Mouse (Mus musculus) stomach, embryonic 15.5 days (tissue): Measurements from ENCODE around the gene Plcb1. TPM values are rescaled to one million over a fixed set of nuclear protein-coding genes. Genes with fewer than 3 reads are reported as not detected.

Experiments used
- ATAC-seq: fragments of 200-750 bp; cut with Nextera tagmentation; 2 replicates; pipeline ENCODE4 v1.8.0; 2017; ENCODE audit warnings: low read depth, moderate number of reproducible peaks, moderate TSS enrichment; ENCODE audit not compliant: insufficient read depth, low FRiP score
- H3K27ac ChIP-seq: fragments of 300-500 bp; sonication (generic); 2 replicates; pipeline ENCODE4 v1.5.1; 2015; ENCODE audit warnings: mild to moderate bottlenecking, inconsistent platforms
- H3K27me3 ChIP-seq: fragments of 300-500 bp; sonication (generic); replicated peaks from 2 replicates; pipeline ENCODE4 v1.6.1; 2015; ENCODE audit warnings: inconsistent platforms
- H3K36me3 ChIP-seq: fragments of 300-500 bp; sonication (generic); 2 replicates; pipeline ENCODE4 v1.6.1; 2015; ENCODE audit warnings: inconsistent platforms
- H3K4me1 ChIP-seq: fragments of 300-500 bp; sonication (generic); 2 replicates; pipeline ENCODE4 v1.6.1; 2015; ENCODE audit warnings: inconsistent platforms
- H3K4me2 ChIP-seq: fragments of 300-500 bp; sonication (generic); 2 replicates; pipeline ENCODE4 v1.6.1; 2015; ENCODE audit warnings: mild to moderate bottlenecking, inconsistent platforms
- H3K4me3 ChIP-seq: fragments of 300-500 bp; sonication (generic); replicated peaks from 2 replicates; pipeline ENCODE4 v1.5.1; 2015; ENCODE audit warnings: inconsistent platforms
- H3K9ac ChIP-seq: fragments of 300-500 bp; sonication (generic); 2 replicates; pipeline ENCODE4 v1.6.1; 2015; ENCODE audit warnings: inconsistent platforms
- H3K9me3 ChIP-seq: fragments of 300-500 bp; sonication (generic); 2 replicates; pipeline ENCODE4 v1.6.1; 2016; ENCODE audit warnings: inconsistent platforms
- WGBS: fragments of 180-500 bp; shearing (Covaris S2); methylation state at CpG from one replicate; pipeline ENCODE4 v1.1.7; 2015; 5-methylcytosine and 5-hydroxymethylcytosine counted together
- polyA plus RNA-seq: library from polyadenylated mRNA; unstranded; fragments of >200 nt; fragmentation: Nextera tagmentation; extraction: Ambion mirVana; gene quantifications from 2 replicates; pipeline ENCODE4 v1.2.1, GENCODE M21; 2015

Gene Plcb1
- polyA plus RNA-seq, 1 experiment from 2014 or later, result 16.4 TPM

- H3K4me1 ChIP-seq, result no peaks in the 10 kb centered on the region
- WGBS, result 85% methylated on average over 3 of the region's 3 CpGs
- ATAC-seq, result no peak
- H3K9me3 ChIP-seq, result no peaks in the 10 kb centered on the region
- no peaks in the 10 kb centered on the region for H3K27me3 ChIP-seq
- no peak overlapping the region for H3K4me3 ChIP-seq
- no peak overlapping the region for H3K4me2 ChIP-seq
- H3K27ac ChIP-seq, result no peak overlapping the region
- no peaks in the 10 kb centered on the region for H3K36me3 ChIP-seq
- no peak overlapping the region for H3K9ac ChIP-seq
Observed at GRCm38 (mm10) chr2:135251821-135252315, 466.0 kb downstream of the Plcb1 start.

- WGBS, result 79% methylated on average over 3 of the region's 3 CpGs
- Histone ChIP-seq H3K9ac (no peak overlapping the region), H3K27ac (no peak overlapping the region), H3K4me3 (no peak overlapping the region), H3K4me2 (no peak overlapping the region), H3K36me3 (no peaks in the 10 kb centered on the region), H3K9me3 (no peaks in the 10 kb centered on the region), H3K27me3 (no peaks in the 10 kb centered on the region), H3K4me1 (no peaks in the 10 kb centered on the region)
- no peak for ATAC-seq
Observed at GRCm38 (mm10) chr2:135259136-135259535, 473.3 kb downstream of the Plcb1 start.

- no peaks in the 10 kb centered on the region for H3K27me3 ChIP-seq
- ATAC-seq, result no peak
- 61% methylated on average over 2 of the region's 2 CpGs for WGBS
- no peaks in the 10 kb centered on the region for H3K9me3 ChIP-seq
- H3K27ac ChIP-seq, result no peak overlapping the region
- H3K4me2 ChIP-seq, result no peak overlapping the region
- H3K9ac ChIP-seq, result no peak overlapping the region
- H3K36me3 ChIP-seq, result no peaks in the 10 kb centered on the region
- H3K4me3 ChIP-seq, result no peak overlapping the region
- no peaks in the 10 kb centered on the region for H3K4me1 ChIP-seq
Observed at GRCm38 (mm10) chr2:135263943-135264342, 478.1 kb downstream of the Plcb1 start.

- no peak for ATAC-seq
- no peaks in the 10 kb centered on the region for H3K27me3 ChIP-seq
- no peak overlapping the region for H3K9ac ChIP-seq
- H3K4me2 ChIP-seq, result no peak overlapping the region
- H3K9me3 ChIP-seq, result no peaks in the 10 kb centered on the region
- H3K4me1 ChIP-seq, result no peaks in the 10 kb centered on the region
- no peak overlapping the region for H3K27ac ChIP-seq
- no peaks in the 10 kb centered on the region for H3K36me3 ChIP-seq
- WGBS, result 57% methylated on average over 5 of the region's 5 CpGs
- no peak overlapping the region for H3K4me3 ChIP-seq
Observed at GRCm38 (mm10) chr2:135274949-135275348, 489.1 kb downstream of the Plcb1 start.

- Histone ChIP-seq H3K27me3 (no peaks in the 10 kb centered on the region), H3K36me3 (no peaks in the 10 kb centered on the region), H3K4me1 (no peaks in the 10 kb centered on the region), H3K9me3 (no peaks in the 10 kb centered on the region), H3K27ac (no peak overlapping the region), H3K9ac (no peak overlapping the region), H3K4me3 (no peak overlapping the region), H3K4me2 (no peak overlapping the region)
- WGBS, result 48% methylated on average over 3 of the region's 3 CpGs
- ATAC-seq, result no peak
Observed at GRCm38 (mm10) chr2:135278506-135278905, 492.6 kb downstream of the Plcb1 start.

DNA sequence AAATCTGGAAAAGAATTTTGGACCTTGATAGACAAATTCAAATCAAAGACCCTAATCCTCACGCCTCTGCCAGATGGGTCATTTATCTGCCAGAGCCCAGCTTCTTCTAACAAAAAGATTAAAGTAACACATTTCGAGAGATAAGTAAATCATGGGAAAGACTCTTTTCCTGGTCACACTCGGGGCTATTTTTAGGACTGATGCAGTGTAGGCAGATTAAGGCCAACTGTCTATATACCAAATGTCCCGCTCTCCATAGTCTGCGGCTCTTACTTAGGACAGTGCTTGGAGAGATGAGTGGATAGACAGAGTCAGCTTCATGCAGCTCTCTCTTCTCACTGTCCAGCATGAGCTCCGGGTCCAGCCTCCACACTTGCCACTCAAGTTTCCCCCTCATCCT is 493.2 kb downstream of the Plcb1 start:
- 52% methylated on average over 6 of the region's 6 CpGs for WGBS
- Histone ChIP-seq H3K9ac (no peak overlapping the region), H3K4me3 (no peak overlapping the region), H3K36me3 (no peaks in the 10 kb centered on the region), H3K4me1 (no peaks in the 10 kb centered on the region), H3K27ac (no peak overlapping the region), H3K4me2 (no peak overlapping the region), H3K9me3 (no peaks in the 10 kb centered on the region), H3K27me3 (no peaks in the 10 kb centered on the region)
- no peak for ATAC-seq

DNA sequence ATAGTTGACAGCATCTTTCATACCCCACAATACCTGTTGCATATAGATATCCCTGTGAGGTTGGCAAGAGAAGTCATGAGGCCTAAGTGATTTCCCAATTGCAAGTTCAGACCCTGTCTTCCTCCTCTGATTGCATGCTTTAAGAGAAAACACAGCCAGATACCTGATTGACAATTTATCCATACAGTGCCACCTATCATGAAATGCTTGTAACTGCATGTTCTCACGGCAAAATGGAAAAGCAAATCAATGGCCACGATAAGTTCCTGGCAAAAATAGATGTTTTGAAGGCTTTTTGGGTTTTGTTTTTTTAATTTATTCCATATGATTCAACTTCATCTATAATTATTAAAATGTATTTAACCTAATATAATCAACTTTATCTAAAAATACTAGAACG is 497.9 kb downstream of the Plcb1 start:
- Histone ChIP-seq H3K9ac (no peak overlapping the region), H3K4me3 (no peak overlapping the region), H3K4me2 (no peak overlapping the region), H3K27ac (no peak overlapping the region), H3K36me3 (no peaks in the 10 kb centered on the region), H3K9me3 (no peaks in the 10 kb centered on the region), H3K27me3 (no peaks in the 10 kb centered on the region), H3K4me1 (no peaks in the 10 kb centered on the region)
- WGBS, result 67% methylated on average over 3 of the region's 3 CpGs
- no peak for ATAC-seq

DNA sequence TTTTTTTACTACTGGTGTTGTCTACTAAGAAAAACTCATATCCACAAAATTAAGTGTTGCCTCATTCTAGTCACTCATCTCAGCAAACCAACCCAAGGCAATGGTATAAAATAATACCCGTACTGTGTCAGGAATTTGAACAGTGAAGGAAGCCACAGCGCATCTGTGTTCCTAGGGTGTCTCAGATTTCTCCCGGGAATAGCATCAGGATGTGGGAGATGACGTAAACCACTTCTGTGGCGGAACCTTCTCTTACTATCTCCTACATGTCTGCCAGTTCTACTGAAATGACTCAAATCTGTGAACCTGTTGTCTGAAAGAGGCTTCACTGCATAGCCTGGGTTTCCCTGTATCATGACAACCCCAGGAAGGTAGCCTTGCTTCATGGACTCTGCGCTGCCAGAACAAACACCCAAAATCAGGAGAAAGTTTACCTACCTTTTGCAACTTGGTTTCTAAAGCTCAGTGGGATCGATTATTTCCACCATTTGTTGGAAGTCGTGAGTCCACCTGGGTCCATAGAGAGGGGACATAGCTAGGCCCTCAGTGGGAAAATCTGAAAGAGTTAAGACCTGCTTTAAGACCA is 510.4 kb downstream of the Plcb1 start:
- H3K9ac ChIP-seq, result no peak overlapping the region
- no peak overlapping the region for H3K4me2 ChIP-seq
- no peaks in the 10 kb centered on the region for H3K4me1 ChIP-seq
- WGBS, result 80% methylated on average over 8 of the region's 8 CpGs
- no peak overlapping the region for H3K27ac ChIP-seq
- H3K27me3 ChIP-seq, result no peaks in the 10 kb centered on the region
- no peak for ATAC-seq
- H3K9me3 ChIP-seq, result no peaks in the 10 kb centered on the region
- no peaks in the 10 kb centered on the region for H3K36me3 ChIP-seq
- no peak overlapping the region for H3K4me3 ChIP-seq

DNA sequence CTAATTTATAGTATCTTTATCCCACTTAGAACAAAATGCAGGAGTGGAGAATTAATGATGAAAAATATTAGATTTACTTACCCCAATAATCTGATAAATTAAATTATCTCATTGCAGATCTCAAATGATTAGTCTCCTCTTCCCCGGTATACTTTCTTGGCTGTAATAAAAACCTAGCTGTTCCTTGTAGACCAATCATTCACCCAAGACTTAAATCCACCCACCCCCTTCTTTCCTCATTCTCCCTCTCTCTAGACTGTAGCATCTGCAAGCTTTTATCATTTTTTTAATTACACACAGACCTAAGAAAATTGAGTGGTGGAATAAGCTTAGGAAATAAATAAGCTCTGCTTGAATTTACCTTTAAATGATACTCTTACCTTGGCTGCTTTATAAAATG is 514.6 kb downstream of the Plcb1 start:
- Histone ChIP-seq H3K9ac (no peak overlapping the region), H3K27me3 (no peaks in the 10 kb centered on the region), H3K9me3 (no peaks in the 10 kb centered on the region), H3K4me1 (no peaks in the 10 kb centered on the region), H3K4me2 (no peak overlapping the region), H3K4me3 (no peak overlapping the region), H3K27ac (no peak overlapping the region), H3K36me3 (no peaks in the 10 kb centered on the region)
- 81% methylated on average over 1 of the region's 1 CpGs for WGBS
- ATAC-seq, result no peak

DNA sequence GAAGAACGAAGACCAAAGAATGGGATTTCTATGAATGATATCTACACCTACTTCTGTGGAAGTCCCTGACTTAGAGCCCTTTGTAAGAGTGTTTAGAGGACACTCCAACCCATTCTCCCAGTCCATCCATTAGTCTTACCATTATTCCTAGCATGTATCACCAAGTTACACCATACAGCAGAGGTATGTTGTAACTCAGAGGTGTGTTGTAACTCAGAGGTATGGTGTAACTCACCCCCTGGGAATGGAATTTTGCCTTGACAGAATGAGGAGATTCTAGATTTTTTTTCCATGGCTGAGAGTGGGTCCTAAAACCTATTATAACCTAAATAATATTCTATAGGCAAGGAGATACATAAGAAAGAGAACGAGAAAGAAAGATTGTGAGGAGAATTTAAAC is 516.6 kb downstream of the Plcb1 start:
- no peaks in the 10 kb centered on the region for H3K27me3 ChIP-seq
- H3K36me3 ChIP-seq, result no peaks in the 10 kb centered on the region
- no peak overlapping the region for H3K27ac ChIP-seq
- no peaks in the 10 kb centered on the region for H3K9me3 ChIP-seq
- WGBS, result 91% methylated on average over 2 of the region's 2 CpGs
- no peak overlapping the region for H3K4me3 ChIP-seq
- no peak overlapping the region for H3K9ac ChIP-seq
- H3K4me1 ChIP-seq, result no peaks in the 10 kb centered on the region
- H3K4me2 ChIP-seq, result no peak overlapping the region
- no peak for ATAC-seq

DNA sequence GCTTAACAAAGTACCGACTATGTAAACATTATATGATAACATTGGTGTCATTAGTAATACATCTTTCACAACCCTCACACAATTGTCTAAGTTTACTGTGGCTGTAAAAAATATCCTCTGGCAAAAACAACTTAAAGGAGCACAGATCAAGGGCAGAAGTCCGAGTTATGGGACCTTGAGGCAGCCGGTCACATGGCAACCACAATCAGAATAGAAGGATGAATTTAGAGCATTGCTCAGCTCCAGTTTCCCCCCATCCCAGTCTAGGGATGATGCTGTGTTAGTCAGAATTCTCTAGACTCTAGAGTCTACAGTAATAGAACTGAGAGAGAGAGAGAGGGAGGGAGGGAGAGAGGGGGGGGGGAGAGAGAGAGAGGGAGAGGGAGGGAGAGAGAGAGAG is 519.3 kb downstream of the Plcb1 start:
- H3K27ac ChIP-seq, result no peak overlapping the region
- no peak for ATAC-seq
- WGBS, result 48% methylated on average over 3 of the region's 3 CpGs
- no peaks in the 10 kb centered on the region for H3K4me1 ChIP-seq
- H3K9ac ChIP-seq, result no peak overlapping the region
- no peak overlapping the region for H3K4me2 ChIP-seq
- H3K36me3 ChIP-seq, result no peaks in the 10 kb centered on the region
- H3K4me3 ChIP-seq, result no peak overlapping the region
- H3K27me3 ChIP-seq, result no peaks in the 10 kb centered on the region
- no peaks in the 10 kb centered on the region for H3K9me3 ChIP-seq

DNA sequence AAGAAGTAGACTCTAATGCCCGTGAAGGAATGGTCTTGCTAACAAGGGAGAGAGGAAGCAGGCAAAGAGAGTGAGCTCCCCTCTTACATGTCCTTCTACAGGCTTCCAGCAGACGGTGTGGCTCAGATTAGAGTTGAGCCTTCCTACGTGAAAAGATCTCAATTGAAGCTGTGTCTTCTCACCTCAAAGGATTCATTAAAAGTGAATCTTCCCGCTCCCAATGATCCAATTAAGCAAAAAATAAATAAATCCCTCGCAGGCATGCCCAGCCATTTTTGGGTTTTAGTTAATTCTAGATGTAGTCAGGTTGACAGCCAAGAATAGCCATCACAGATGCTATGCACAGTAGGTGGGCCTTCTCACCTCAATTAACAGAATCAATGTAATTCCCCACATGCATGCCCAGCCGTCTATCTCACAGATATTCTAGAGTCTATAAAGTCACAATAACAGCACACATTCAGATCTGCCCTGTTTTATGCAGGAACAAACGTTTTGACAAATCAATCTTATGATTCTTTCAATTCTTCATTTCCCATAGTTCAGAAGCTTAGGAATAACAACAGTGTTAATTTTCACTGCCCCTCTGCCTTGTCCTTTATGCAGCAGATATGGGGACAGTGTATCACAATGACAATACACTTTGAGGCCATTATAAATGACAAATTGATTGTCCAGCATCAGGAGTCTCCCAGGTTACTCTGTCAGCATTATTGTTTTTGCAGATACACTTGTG is 520.0 kb downstream of the Plcb1 start:
- no peak overlapping the region for H3K4me3 ChIP-seq
- 67% methylated on average over 7 of the region's 7 CpGs for WGBS
- no peaks in the 10 kb centered on the region for H3K4me1 ChIP-seq
- H3K9me3 ChIP-seq, result no peaks in the 10 kb centered on the region
- no peak overlapping the region for H3K4me2 ChIP-seq
- no peak overlapping the region for H3K9ac ChIP-seq
- no peak for ATAC-seq
- no peak overlapping the region for H3K27ac ChIP-seq
- no peaks in the 10 kb centered on the region for H3K36me3 ChIP-seq
- H3K27me3 ChIP-seq, result no peaks in the 10 kb centered on the region

DNA sequence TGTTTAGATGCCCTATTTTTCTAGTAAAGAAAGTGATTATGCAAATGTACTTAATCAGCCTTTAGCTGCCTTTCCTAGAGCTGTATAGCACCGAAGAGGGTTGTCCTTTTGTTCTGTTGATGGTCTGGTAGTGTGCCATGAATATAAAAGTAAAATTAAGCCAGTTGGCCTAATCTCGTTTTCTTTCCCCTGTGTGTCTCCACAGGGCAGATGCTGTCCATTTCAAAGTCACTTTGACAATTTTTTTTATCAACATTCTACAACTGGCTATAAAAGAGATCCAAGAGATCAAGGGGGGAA is 520.6 kb downstream of the Plcb1 start:
- H3K9ac ChIP-seq, result no peak overlapping the region
- H3K4me1 ChIP-seq, result no peaks in the 10 kb centered on the region
- H3K27ac ChIP-seq, result no peak overlapping the region
- no peak overlapping the region for H3K4me3 ChIP-seq
- no peaks in the 10 kb centered on the region for H3K36me3 ChIP-seq
- H3K4me2 ChIP-seq, result no peak overlapping the region
- ATAC-seq, result no peak
- H3K9me3 ChIP-seq, result no peaks in the 10 kb centered on the region
- WGBS, result 63% methylated on average over 2 of the region's 2 CpGs
- H3K27me3 ChIP-seq, result no peaks in the 10 kb centered on the region
